Mouse (Mus musculus) erythroid progenitor cell, adult 5-6 weeks (primary cell): ENCODE measurements around the gene Olfr1432. TPM values are rescaled to one million over a fixed set of nuclear protein-coding genes. Genes with fewer than 3 reads are reported as not detected.
"Not testable (repeated sequence)": the region's sequence is repeated elsewhere in the genome, so short reads cannot be mapped to it uniquely, and the experiment has no call there.

ENCODE experiments used
- ATAC-seq: replicated peaks from 2 replicates; pipeline ENCODE4 v1.8.0; 2016; ENCODE audit warnings: moderate number of reproducible peaks, mild to moderate bottlenecking, moderate TSS enrichment, inconsistent platforms; ENCODE audit not compliant: poor library complexity, low FRiP score, severe bottlenecking
- total RNA-seq, 2 experiments: library from RNA; stranded (forward) in 1 of 2; stranded (reverse) in 1 of 2; fragments of 150-400 nt in 1 of 2; fragments of 186-747, 209-891 nt in 1 of 2; gene quantifications; 2 replicates each; pipeline versions ENCODE4 v1.2.3 to v1.2.4; 2015 to 2017; ENCODE audit warnings: low replicate concordance in 2 of 2

Gene Olfr1432
- total RNA-seq (2015; ENCODE audit: low replicate concordance) (not detected in 2 replicates), total RNA-seq (2017; ENCODE audit: low replicate concordance) (not detected in 2 replicates)

- not testable (repeated sequence) for ATAC-seq
These were observed at the start of gene Olfr1432 for GRCm38 (mm10) chr19:12232496-12232895. Gene Olfr1432, minus strand, starts transcription at chr19:12232596.

GRCm38 (mm10) chr19:12279554-12279953 is 47.2 kb upstream of the Olfr1432 start, which contains the start of gene Olfr1434:
Gene Olfr1434, plus strand, starts transcription at chr19:12279854.
- no peak for ATAC-seq

DNA sequence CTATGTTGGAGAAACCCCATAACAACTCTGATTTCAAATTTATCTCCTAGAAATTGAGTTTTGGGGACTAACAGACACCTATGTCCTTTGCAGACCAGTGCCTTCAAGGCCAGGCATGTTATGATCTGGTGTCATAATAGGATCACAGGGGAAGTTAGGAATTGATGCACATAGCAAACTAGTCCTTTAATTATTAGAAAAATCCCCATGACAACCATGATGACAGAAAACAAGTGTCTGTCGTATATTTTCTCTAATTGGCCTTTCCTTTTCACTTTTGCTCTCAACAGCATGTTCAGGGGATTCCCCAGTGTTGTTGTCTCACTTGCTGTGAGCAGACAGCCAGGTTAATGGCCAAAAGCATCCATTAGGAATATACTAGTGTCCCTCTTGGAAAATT is 28.3 kb upstream of the Olfr1432 start, which contains the start of gene Olfr235:
Gene Olfr235 (plus strand): TSS at position 301 of the 400 bp plus-strand sequence.
- ATAC-seq, result no peak

GRCm38 (mm10) chr19:12241559-12241958 is 9.2 kb upstream of the Olfr1432 start, which contains the start of gene Olfr262:
Gene Olfr262, minus strand, starts transcription at chr19:12241659.
- ATAC-seq, result no peak

GRCm38 (mm10) chr19:12200334-12200733 is 32.1 kb downstream of the Olfr1432 start, which contains the start of gene Olfr1431:
Gene Olfr1431, plus strand, starts transcription at chr19:12200634.
- ATAC-seq, result no peak

GRCm38 (mm10) chr19:12199076-12199475 is 33.3 kb downstream of the Olfr1432 start:
- not testable (repeated sequence) for ATAC-seq

Other genes starting within 250 kb of the Olfr1432 start
- gene Olfr1423, start 191.3 kb downstream of the Olfr1432 start, total RNA-seq (2015; ENCODE audit: low replicate concordance), result not detected in 2 replicates
- gene Olfr1423, start 191.3 kb downstream of the Olfr1432 start, total RNA-seq (2017; ENCODE audit: low replicate concordance), result not detected in 2 replicates
- gene Olfr1424, start 169.9 kb downstream of the Olfr1432 start, total RNA-seq (2015; ENCODE audit: low replicate concordance), result not detected in 2 replicates
- not detected in 2 replicates for gene Olfr1424, start 169.9 kb downstream of the Olfr1432 start, total RNA-seq (2017; ENCODE audit: low replicate concordance)
- not detected in 2 replicates for gene Olfr1425, start 154.9 kb downstream of the Olfr1432 start, total RNA-seq (2015; ENCODE audit: low replicate concordance)
- gene Olfr1425, start 154.9 kb downstream of the Olfr1432 start, total RNA-seq (2017; ENCODE audit: low replicate concordance), result not detected in 2 replicates
- not detected in 2 replicates for gene Olfr1426, start 140.6 kb downstream of the Olfr1432 start, total RNA-seq (2015; ENCODE audit: low replicate concordance)
- not detected in 2 replicates for gene Olfr1426, start 140.6 kb downstream of the Olfr1432 start, total RNA-seq (2017; ENCODE audit: low replicate concordance)
- not detected in 2 replicates for gene Olfr1427, start 129.3 kb downstream of the Olfr1432 start, total RNA-seq (2015; ENCODE audit: low replicate concordance)
- gene Olfr1427, start 129.3 kb downstream of the Olfr1432 start, total RNA-seq (2017; ENCODE audit: low replicate concordance), result not detected in 2 replicates
- not detected in 2 replicates for gene Olfr1428, start 116.7 kb downstream of the Olfr1432 start, total RNA-seq (2015; ENCODE audit: low replicate concordance)
- not detected in 2 replicates for gene Olfr1428, start 116.7 kb downstream of the Olfr1432 start, total RNA-seq (2017; ENCODE audit: low replicate concordance)
- not detected in 2 replicates for gene Olfr76, start 109.4 kb downstream of the Olfr1432 start, total RNA-seq (2015; ENCODE audit: low replicate concordance)
- not detected in 2 replicates for gene Olfr76, start 109.4 kb downstream of the Olfr1432 start, total RNA-seq (2017; ENCODE audit: low replicate concordance)
- gene Olfr1555-ps1, start 62.5 kb downstream of the Olfr1432 start, total RNA-seq (2015; ENCODE audit: low replicate concordance), result not detected in 2 replicates
- gene Olfr1555-ps1, start 62.5 kb downstream of the Olfr1432 start, total RNA-seq (2017; ENCODE audit: low replicate concordance), result not detected in 2 replicates
- gene Olfr1431, start 32.0 kb downstream of the Olfr1432 start, total RNA-seq (2015; ENCODE audit: low replicate concordance), result not detected in 2 replicates
- not detected in 2 replicates for gene Olfr1431, start 32.0 kb downstream of the Olfr1432 start, total RNA-seq (2017; ENCODE audit: low replicate concordance)
- not detected in 2 replicates for gene Olfr262, start 9.1 kb upstream of the Olfr1432 start, total RNA-seq (2015; ENCODE audit: low replicate concordance)
- gene Olfr262, start 9.1 kb upstream of the Olfr1432 start, total RNA-seq (2017; ENCODE audit: low replicate concordance), result not detected in 2 replicates
- gene Olfr235, start 28.4 kb upstream of the Olfr1432 start, total RNA-seq (2015; ENCODE audit: low replicate concordance), result not detected in 2 replicates
- not detected in 2 replicates for gene Olfr235, start 28.4 kb upstream of the Olfr1432 start, total RNA-seq (2017; ENCODE audit: low replicate concordance)
- gene Olfr1434, start 47.3 kb upstream of the Olfr1432 start, total RNA-seq (2015; ENCODE audit: low replicate concordance), result not detected in 2 replicates
- not detected in 2 replicates for gene Olfr1434, start 47.3 kb upstream of the Olfr1432 start, total RNA-seq (2017; ENCODE audit: low replicate concordance)
- not detected in 2 replicates for gene Olfr1436, start 66.5 kb upstream of the Olfr1432 start, total RNA-seq (2015; ENCODE audit: low replicate concordance)
- not detected in 2 replicates for gene Olfr1436, start 66.5 kb upstream of the Olfr1432 start, total RNA-seq (2017; ENCODE audit: low replicate concordance)
- gene Olfr1437, start 92.5 kb upstream of the Olfr1432 start, total RNA-seq (2015; ENCODE audit: low replicate concordance), result not detected in 2 replicates
- not detected in 2 replicates for gene Olfr1437, start 92.5 kb upstream of the Olfr1432 start, total RNA-seq (2017; ENCODE audit: low replicate concordance)
- not detected in 2 replicates for gene Olfr1438-ps1, start 103.3 kb upstream of the Olfr1432 start, total RNA-seq (2015; ENCODE audit: low replicate concordance)
- not detected in 2 replicates for gene Olfr1438-ps1, start 103.3 kb upstream of the Olfr1432 start, total RNA-seq (2017; ENCODE audit: low replicate concordance)
- gene Olfr1440, start 154.7 kb upstream of the Olfr1432 start, total RNA-seq (2015; ENCODE audit: low replicate concordance), result not detected in 2 replicates
- gene Olfr1440, start 154.7 kb upstream of the Olfr1432 start, total RNA-seq (2017; ENCODE audit: low replicate concordance), result not detected in 2 replicates
- gene Olfr1441, start 184.8 kb upstream of the Olfr1432 start, total RNA-seq (2015; ENCODE audit: low replicate concordance), result not detected in 2 replicates
- not detected in 2 replicates for gene Olfr1441, start 184.8 kb upstream of the Olfr1432 start, total RNA-seq (2017; ENCODE audit: low replicate concordance)
- gene Pfpl, start 195.3 kb upstream of the Olfr1432 start, total RNA-seq (2015; ENCODE audit: low replicate concordance), result not detected in 2 replicates
- gene Pfpl, start 195.3 kb upstream of the Olfr1432 start, total RNA-seq (2017; ENCODE audit: low replicate concordance), result not detected in 2 replicates
- gene Mpeg1, start 228.2 kb upstream of the Olfr1432 start, total RNA-seq (2015; ENCODE audit: low replicate concordance), result 61.6 and 71.0 TPM in 2 replicates
- 23.0 and 36.1 TPM in 2 replicates for gene Mpeg1, start 228.2 kb upstream of the Olfr1432 start, total RNA-seq (2017; ENCODE audit: low replicate concordance)